Mouse (Mus musculus) adrenal gland, postnatal 14 days (tissue): Measurements from ENCODE around the gene Coro7. TPM values are rescaled to one million over a fixed set of nuclear protein-coding genes. Genes with fewer than 3 reads are reported as not detected.
"Not testable (repeated sequence)": the region's sequence is repeated elsewhere in the genome, so short reads cannot be mapped to it uniquely, and the experiment has no call there.

Experiments
- DNase-seq: peaks from one replicate; pipeline ENCODE4 v3.0.0; 2021; ENCODE audit warnings: mixed read lengths
- total RNA-seq: library from RNA; stranded (reverse); gene quantifications from 2 replicates; pipeline ENCODE4 v1.2.3, GENCODE M21; 2021

Coro7 gene
- total RNA-seq, 1 experiment from 2014 or later = 33.6 TPM

- DNase-seq = no peak
Observed at GRCm38 (mm10) chr16:4682628-4683179, 3.1 kb upstream of the Coro7 start.

- not testable (repeated sequence) for DNase-seq
Observed at GRCm38 (mm10) chr16:4680922-4681455, 1.4 kb upstream of the Coro7 start.

- no peak for DNase-seq
Observed at GRCm38 (mm10) chr16:4678080-4678479, 1.5 kb downstream of the Coro7 start.

- no peak for DNase-seq
Observed at GRCm38 (mm10) chr16:4676836-4677235, 2.7 kb downstream of the Coro7 start.

- DNase-seq = no peak
Observed at GRCm38 (mm10) chr16:4674091-4674490, 5.5 kb downstream of the Coro7 start.

GRCm38 (mm10) chr16:4670317-4670716, 9.3 kb downstream of the Coro7 start:
- no peak for DNase-seq

GRCm38 (mm10) chr16:4667190-4667808, 12.3 kb downstream of the Coro7 start:
- peak; percentile 93 for DNase-seq

GRCm38 (mm10) chr16:4665726-4666125, 13.9 kb downstream of the Coro7 start:
- no peak for DNase-seq

GRCm38 (mm10) chr16:4663806-4664205, 15.8 kb downstream of the Coro7 start:
- DNase-seq = no peak

GRCm38 (mm10) chr16:4661605-4662004, 18.0 kb downstream of the Coro7 start:
- no peak for DNase-seq

- no peak for DNase-seq
Observed at GRCm38 (mm10) chr16:4659326-4659725, 20.3 kb downstream of the Coro7 start.

- no peak for DNase-seq
Observed at GRCm38 (mm10) chr16:4658781-4659245, 20.8 kb downstream of the Coro7 start.

- DNase-seq = no peak
Observed at GRCm38 (mm10) chr16:4656571-4657081, 23.0 kb downstream of the Coro7 start.

GRCm38 (mm10) chr16:4655764-4656570, 23.6 kb downstream of the Coro7 start:
- peak; percentile 49 for DNase-seq

GRCm38 (mm10) chr16:4655251-4655734, 24.3 kb downstream of the Coro7 start:
- peak; percentile 53 for DNase-seq

- peak; percentile 30 for DNase-seq
Observed at GRCm38 (mm10) chr16:4654706-4655105, 24.9 kb downstream of the Coro7 start.

GRCm38 (mm10) chr16:4652707-4653416, 26.7 kb downstream of the Coro7 start:
- DNase-seq = peak; percentile 65

GRCm38 (mm10) chr16:4651624-4652023, 28.0 kb downstream of the Coro7 start:
- peak; percentile 20 for DNase-seq

- no peak for DNase-seq
Observed at GRCm38 (mm10) chr16:4651081-4651480, 28.5 kb downstream of the Coro7 start.

GRCm38 (mm10) chr16:4650161-4650560, 29.4 kb downstream of the Coro7 start:
- no peak for DNase-seq

GRCm38 (mm10) chr16:4649692-4650091, 29.9 kb downstream of the Coro7 start:
- no peak for DNase-seq

GRCm38 (mm10) chr16:4649211-4649610, 30.4 kb downstream of the Coro7 start:
- no peak for DNase-seq
